Mouse (Mus musculus): ENCODE data around the gene Acot11.
A peak's percentile ranks its signal among the peaks of the same experiment; 100 is the strongest.

DNA sequence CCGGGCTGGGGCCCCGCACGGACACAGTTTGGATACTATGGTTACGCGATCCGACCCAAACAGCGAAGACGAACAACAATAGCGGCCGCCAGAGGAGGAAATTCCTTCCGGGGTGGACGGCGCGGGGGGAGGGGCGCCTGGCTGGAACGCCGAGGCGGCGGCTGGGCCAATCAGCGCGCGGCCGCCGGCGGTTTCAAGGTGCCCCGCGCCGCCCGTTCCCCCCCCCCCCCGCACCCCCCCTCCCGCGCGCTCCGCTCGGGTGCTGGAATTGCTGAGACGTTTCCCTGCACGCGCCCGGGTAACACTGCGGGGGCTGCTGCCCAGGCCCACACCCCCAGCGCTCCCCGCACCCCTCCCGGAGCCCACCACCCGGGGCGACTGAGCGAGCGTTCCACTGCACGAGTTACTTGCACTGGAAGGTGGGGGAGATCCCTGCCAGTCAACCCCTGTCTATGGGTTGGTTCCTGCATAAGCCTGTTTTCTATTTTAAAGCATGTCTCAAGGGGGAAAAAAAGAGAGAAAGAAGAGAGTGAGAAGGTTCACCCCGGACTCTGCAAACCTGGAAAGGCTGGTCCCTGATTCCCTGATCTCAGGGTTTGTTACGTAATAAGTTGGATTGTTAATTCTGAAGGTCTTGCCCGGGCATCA, 35.3 kb upstream of the Acot11 start:
- TF ChIP-seq CTCF (IDR thresholded peaks at IDR 0.05; ENCODE audit: low read depth) (peak; percentile 43), EP300 (optimal IDR thresholded peaks at IDR 0.05) (peak; percentile 33)
